Mouse (Mus musculus): Measurements from ENCODE around the gene Acot8.

- TF ChIP-seq CTCF (IDR thresholded peaks at IDR 0.05; ENCODE audit: extremely low read depth, insufficient read depth, insufficient read length, insufficient replicate concordance) (no peak), POLR2A (IDR thresholded peaks at IDR 0.05; ENCODE audit: low read depth, low read length) (no peak)
Measured at GRCm38 (mm10) chr2:164834531-164834930, 29.8 kb upstream of the Acot8 start.

Measured in spleen, adult 2 months (tissue).